Mouse (Mus musculus): ENCODE measurements at regions not wholly inside any gene's neighbourhood (a gene's known extent, or its start where the extent isn't known, plus 50 kb on each side); places are given as distances from the start of the nearest gene placed in this dataset.

DNA sequence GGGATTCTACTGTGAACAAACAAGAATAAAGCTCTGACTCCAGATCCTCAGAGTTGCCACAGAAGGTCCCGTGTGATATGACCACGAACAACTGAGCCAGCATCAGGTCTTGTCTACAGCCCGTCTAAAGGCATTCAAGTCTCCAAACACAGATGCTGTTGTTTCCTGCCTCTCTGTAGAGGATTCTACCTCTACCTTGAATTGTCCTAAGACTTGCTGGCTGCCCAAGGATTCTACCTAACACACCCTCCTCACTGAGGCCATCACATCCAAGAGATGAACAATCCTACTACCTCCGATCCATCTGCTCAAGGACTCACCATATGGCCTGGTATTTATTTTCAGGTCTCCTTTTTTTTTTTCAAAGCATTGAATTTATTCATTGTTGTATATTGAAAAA lies 237.1 kb downstream of the Rwdd3 start:
- Histone ChIP-seq H3K9ac (ENCODE audit: low read depth, low read length) (no peak overlapping the region), H3K27me3 (replicated peaks; ENCODE audit: control insufficient read depth, insufficient read depth, low read length) (no peaks in the 10 kb centered on the region), H3K9me3 (ENCODE audit: control insufficient read depth, low read length) (no peaks in the 10 kb centered on the region), H3K4me1 (ENCODE audit: control insufficient read depth, insufficient read depth, low read depth, low read length) (no peaks in the 10 kb centered on the region), H3K4me3 (ENCODE audit: low read length) (no peak overlapping the region), H3K27ac (ENCODE audit: low read depth, low read length) (no peak overlapping the region), H3K4me2 (ENCODE audit: low read length) (no peak overlapping the region), H3K36me3 (ENCODE audit: control insufficient read depth, insufficient read depth, low read length) (no peaks in the 10 kb centered on the region)
- no peak for ATAC-seq
- WGBS, result 93% methylated on average over 4 of the region's 4 CpGs

GRCm38 (mm10) chr3:120920351-120920750 lies 251.1 kb downstream of the Rwdd3 start:
- Histone ChIP-seq H3K27ac (ENCODE audit: low read depth, low read length) (no peak overlapping the region), H3K9ac (ENCODE audit: low read depth, low read length) (no peak overlapping the region), H3K27me3 (replicated peaks; ENCODE audit: control insufficient read depth, insufficient read depth, low read length) (no peaks in the 10 kb centered on the region), H3K4me1 (ENCODE audit: control insufficient read depth, insufficient read depth, low read depth, low read length) (no peaks in the 10 kb centered on the region), H3K36me3 (ENCODE audit: control insufficient read depth, insufficient read depth, low read length) (no peaks in the 10 kb centered on the region), H3K4me2 (ENCODE audit: low read length) (no peak overlapping the region), H3K9me3 (ENCODE audit: control insufficient read depth, low read length) (no peaks in the 10 kb centered on the region), H3K4me3 (ENCODE audit: low read length) (no peak overlapping the region)
- no peak for ATAC-seq
- WGBS, result 89% methylated on average over 2 of the region's 2 CpGs

- H3K9me3 ChIP-seq (ENCODE audit: control insufficient read depth, low read length), result 0 out of 2 replicates have a peak, but pooled peaks cover 2% of the 10 kb centered on the region
These were observed 272.6 kb downstream of the Rwdd3 start for GRCm38 (mm10) chr3:120898931-120899330.

GRCm38 (mm10) chr3:120898258-120898657 lies 273.2 kb downstream of the Rwdd3 start:
- Histone ChIP-seq H3K9me3 (ENCODE audit: control insufficient read depth, low read length) (0 out of 2 replicates have a peak, but pooled peaks cover 2% of the 10 kb centered on the region), H3K4me1 (ENCODE audit: control insufficient read depth, insufficient read depth, low read depth, low read length) (no peaks in the 10 kb centered on the region; the same call in 1 of the 2 replicates), H3K27ac (ENCODE audit: low read depth, low read length) (no peak overlapping the region), H3K27me3 (replicated peaks; ENCODE audit: control insufficient read depth, insufficient read depth, low read length) (no peaks in the 10 kb centered on the region), H3K9ac (ENCODE audit: low read depth, low read length) (no peak overlapping the region), H3K4me3 (ENCODE audit: low read length) (no peak overlapping the region), H3K36me3 (ENCODE audit: control insufficient read depth, insufficient read depth, low read length) (no peaks in the 10 kb centered on the region), H3K4me2 (ENCODE audit: low read length) (no peak overlapping the region)
- ATAC-seq, result peak; percentile 52; the same call in 1 of the 2 replicates
- WGBS, result 57% methylated on average over 9 of the region's 9 CpGs

More at GRCm38 (mm10) chr3:120898931-120899330, 272.6 kb downstream of the Rwdd3 start:
- Histone ChIP-seq H3K9ac (ENCODE audit: low read depth, low read length) (no peak overlapping the region), H3K27me3 (replicated peaks; ENCODE audit: control insufficient read depth, insufficient read depth, low read length) (no peaks in the 10 kb centered on the region), H3K27ac (ENCODE audit: low read depth, low read length) (no peak overlapping the region), H3K4me3 (ENCODE audit: low read length) (no peak overlapping the region), H3K36me3 (ENCODE audit: control insufficient read depth, insufficient read depth, low read length) (no peaks in the 10 kb centered on the region), H3K4me1 (ENCODE audit: control insufficient read depth, insufficient read depth, low read depth, low read length) (no peaks in the 10 kb centered on the region; the same call in 1 of the 2 replicates), H3K4me2 (ENCODE audit: low read length) (no peak overlapping the region)
- peak; percentile 37; the same call in 1 of the 2 replicates for ATAC-seq
- WGBS, result 64% methylated on average over 5 of the region's 5 CpGs

- H3K27me3 ChIP-seq (replicated peaks; ENCODE audit: control insufficient read depth, insufficient read depth, low read length), result no peaks in the 10 kb centered on the region
- H3K27ac ChIP-seq (ENCODE audit: low read depth, low read length), result no peak overlapping the region
- no peaks in the 10 kb centered on the region for H3K36me3 ChIP-seq (ENCODE audit: control insufficient read depth, insufficient read depth, low read length)
- no peaks in the 10 kb centered on the region for H3K9me3 ChIP-seq (ENCODE audit: control insufficient read depth, low read length)
- no peaks in the 10 kb centered on the region; the same call in 1 of the 2 replicates for H3K4me1 ChIP-seq (ENCODE audit: control insufficient read depth, insufficient read depth, low read depth, low read length)
- WGBS, result 88% methylated on average over 9 of the region's 9 CpGs
- ATAC-seq, result no peak
- no peak overlapping the region for H3K9ac ChIP-seq (ENCODE audit: low read depth, low read length)
- no peak overlapping the region for H3K4me2 ChIP-seq (ENCODE audit: low read length)
- no peak overlapping the region for H3K4me3 ChIP-seq (ENCODE audit: low read length)
These were observed 273.7 kb downstream of the Rwdd3 start for GRCm38 (mm10) chr3:120897758-120898157.

DNA sequence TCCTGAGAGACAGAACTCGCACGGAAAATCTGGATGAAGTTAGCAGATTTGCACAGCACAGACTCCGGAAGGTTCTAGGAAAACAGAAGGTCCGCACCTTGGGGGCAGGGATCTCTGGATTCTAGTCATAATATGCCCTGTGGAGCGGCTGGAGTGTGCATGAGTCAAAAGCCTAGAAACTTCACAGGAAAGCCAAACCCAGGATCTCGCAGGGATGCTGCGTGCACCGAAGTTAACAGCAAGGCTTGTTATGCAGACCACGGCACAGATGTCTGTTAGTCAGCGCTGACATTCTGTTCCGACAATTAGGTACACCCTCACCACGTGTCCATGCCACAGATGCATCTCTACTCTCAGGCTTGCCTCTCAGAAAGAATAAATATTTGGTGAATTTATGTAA lies 274.3 kb downstream of the Rwdd3 start:
- H3K4me2 ChIP-seq (ENCODE audit: low read length), result no peak overlapping the region
- H3K4me1 ChIP-seq (ENCODE audit: control insufficient read depth, insufficient read depth, low read depth, low read length), result no peaks in the 10 kb centered on the region; the same call in 1 of the 2 replicates
- H3K27me3 ChIP-seq (replicated peaks; ENCODE audit: control insufficient read depth, insufficient read depth, low read length), result no peaks in the 10 kb centered on the region
- H3K27ac ChIP-seq (ENCODE audit: low read depth, low read length), result no peak overlapping the region
- no peaks in the 10 kb centered on the region for H3K36me3 ChIP-seq (ENCODE audit: control insufficient read depth, insufficient read depth, low read length)
- no peak overlapping the region for H3K4me3 ChIP-seq (ENCODE audit: low read length)
- no peak for ATAC-seq
- H3K9me3 ChIP-seq (ENCODE audit: control insufficient read depth, low read length), result no peaks in the 10 kb centered on the region
- WGBS, result 81% methylated on average over 12 of the region's 12 CpGs
- no peak overlapping the region for H3K9ac ChIP-seq (ENCODE audit: low read depth, low read length)

DNA sequence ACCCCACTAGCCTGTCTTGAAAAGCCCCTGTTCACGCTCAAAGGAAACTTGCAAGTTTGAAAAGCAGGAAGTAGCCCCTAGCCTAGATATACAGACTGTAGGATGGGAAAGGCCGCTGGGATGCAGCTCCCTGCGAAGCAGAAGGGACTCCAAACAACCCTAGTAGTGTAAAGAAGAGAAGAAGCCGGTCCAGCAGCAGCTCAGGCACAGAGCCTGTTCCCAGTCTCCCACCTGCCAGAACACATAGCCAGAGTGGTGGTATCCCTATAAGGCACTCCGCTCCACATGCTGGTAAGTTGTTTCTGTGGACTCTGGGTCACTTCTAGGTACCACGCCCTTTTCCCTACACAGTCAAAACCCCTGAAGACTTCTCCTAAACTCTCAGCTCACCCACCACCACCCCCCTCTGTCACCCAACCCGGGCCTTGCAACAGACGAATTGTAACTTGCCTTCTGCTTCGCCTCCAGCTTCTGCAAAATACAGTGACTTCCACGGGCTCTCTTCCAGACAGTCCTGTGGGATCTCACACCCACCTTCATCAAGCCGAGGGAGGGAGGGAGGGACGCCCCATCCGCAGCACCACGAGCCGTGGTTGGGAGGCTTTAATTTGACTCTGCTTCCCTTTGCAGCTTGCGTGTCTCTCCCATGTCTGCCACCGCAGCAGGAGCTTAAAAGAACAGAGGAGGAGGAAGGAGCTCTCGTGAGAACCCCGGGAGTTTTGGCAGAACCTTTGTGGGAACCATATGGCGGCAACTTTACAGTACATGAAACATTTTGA lies 285.2 kb downstream of the Rwdd3 start:
- ATAC-seq, result no peak
- H3K4me1 ChIP-seq (ENCODE audit: control insufficient read depth, insufficient read depth, low read depth, low read length), result no peaks in the 10 kb centered on the region

GRCm38 (mm10) chr3:120885401-120885800 lies 286.1 kb downstream of the Rwdd3 start:
- H3K36me3 ChIP-seq (ENCODE audit: control insufficient read depth, insufficient read depth, low read length), result no peaks in the 10 kb centered on the region
- no peak overlapping the region for H3K4me3 ChIP-seq (ENCODE audit: low read length)
- H3K4me2 ChIP-seq (ENCODE audit: low read length), result no peak overlapping the region
- ATAC-seq, result no peak
- H3K27me3 ChIP-seq (replicated peaks; ENCODE audit: control insufficient read depth, insufficient read depth, low read length), result no peaks in the 10 kb centered on the region
- H3K9me3 ChIP-seq (ENCODE audit: control insufficient read depth, low read length), result no peaks in the 10 kb centered on the region
- H3K27ac ChIP-seq (ENCODE audit: low read depth, low read length), result no peak overlapping the region
- H3K9ac ChIP-seq (ENCODE audit: low read depth, low read length), result no peak overlapping the region
- no peaks in the 10 kb centered on the region for H3K4me1 ChIP-seq (ENCODE audit: control insufficient read depth, insufficient read depth, low read depth, low read length)
- WGBS, result 74% methylated on average over 5 of the region's 5 CpGs

More for the DNA sequence above, 285.2 kb downstream of the Rwdd3 start:
- Histone ChIP-seq H3K27me3 (replicated peaks; ENCODE audit: control insufficient read depth, insufficient read depth, low read length) (no peaks in the 10 kb centered on the region), H3K9ac (ENCODE audit: low read depth, low read length) (no peak overlapping the region), H3K4me2 (ENCODE audit: low read length) (peak overlapping the region; percentile 25; the same call in 1 of the 2 replicates), H3K36me3 (ENCODE audit: control insufficient read depth, insufficient read depth, low read length) (no peaks in the 10 kb centered on the region), H3K4me3 (ENCODE audit: low read length) (no peak overlapping the region), H3K27ac (ENCODE audit: low read depth, low read length) (no peak overlapping the region), H3K9me3 (ENCODE audit: control insufficient read depth, low read length) (no peaks in the 10 kb centered on the region)
- WGBS, result 74% methylated on average over 20 of the region's 20 CpGs

GRCm38 (mm10) chr3:120884189-120884588 lies 287.3 kb downstream of the Rwdd3 start:
- Histone ChIP-seq H3K9me3 (ENCODE audit: control insufficient read depth, low read length) (no peaks in the 10 kb centered on the region), H3K4me3 (ENCODE audit: low read length) (no peak overlapping the region), H3K4me2 (ENCODE audit: low read length) (no peak overlapping the region), H3K9ac (ENCODE audit: low read depth, low read length) (no peak overlapping the region), H3K27me3 (replicated peaks; ENCODE audit: control insufficient read depth, insufficient read depth, low read length) (no peaks in the 10 kb centered on the region), H3K36me3 (ENCODE audit: control insufficient read depth, insufficient read depth, low read length) (no peaks in the 10 kb centered on the region), H3K27ac (ENCODE audit: low read depth, low read length) (no peak overlapping the region), H3K4me1 (ENCODE audit: control insufficient read depth, insufficient read depth, low read depth, low read length) (no peaks in the 10 kb centered on the region)
- 50% methylated on average over 10 of the region's 10 CpGs for WGBS
- ATAC-seq, result peak; percentile 63
